Mouse (Mus musculus) liver, postnatal 0 days (tissue): ENCODE measurements at regions not wholly inside any gene's neighbourhood (a gene's known extent, or its start where the extent isn't known, plus 50 kb on each side); places are given as distances from the start of the nearest gene placed in this dataset.

Experiments
- CTCF ChIP-seq: sonication (generic); IDR thresholded peaks from 2 replicates; pipeline ENCODE4 v1.5.1; 2016; ENCODE audit warnings: antibody characterized with exemption, low read depth
- EP300 ChIP-seq: IDR thresholded peaks from 2 replicates; pipeline ENCODE4 v1.6.1; 2016; ENCODE audit warnings: antibody characterized with exemption, low read depth, mild to moderate bottlenecking

GRCm38 (mm10) chr11:63282541-63282940, 153.8 kb downstream of the Pmp22 start:
- no peak for TF ChIP-seq CTCF
- TF ChIP-seq EP300 = no peak
